Mouse (Mus musculus) intestine, postnatal 0 days (tissue): ENCODE results near the gene Abca1. TPM values are rescaled to one million over a fixed set of nuclear protein-coding genes. Genes with fewer than 3 reads are reported as not detected.

Experiments
- ATAC-seq: fragments of 200-750 bp; cut with Nextera tagmentation; 2 replicates; pipeline ENCODE4 v1.8.0; 2017; ENCODE audit warnings: mild to moderate bottlenecking, moderate TSS enrichment, moderate library complexity
- H3K27ac ChIP-seq: fragments of 300-500 bp; sonication (generic); 2 replicates; pipeline ENCODE4 v1.5.1; 2014; ENCODE audit warnings: mild to moderate bottlenecking, low read depth, low read length, moderate library complexity
- H3K27me3 ChIP-seq: fragments of 300-500 bp; sonication (generic); replicated peaks from 2 replicates; pipeline ENCODE4 v1.6.1; 2014; ENCODE audit warnings: low read length, mixed read lengths; ENCODE audit not compliant: control insufficient read depth, insufficient read depth
- H3K36me3 ChIP-seq: fragments of 300-500 bp; sonication (generic); 2 replicates; pipeline ENCODE4 v1.6.1; 2014; ENCODE audit warnings: mild to moderate bottlenecking, moderate library complexity; ENCODE audit not compliant: control insufficient read depth, insufficient read depth
- H3K4me1 ChIP-seq: fragments of 300-500 bp; sonication (generic); replicated peaks from 2 replicates; pipeline ENCODE4 v1.6.1; 2014; ENCODE audit warnings: antibody characterized with exemption, low read length, mixed read lengths; ENCODE audit not compliant: control insufficient read depth, insufficient read depth
- H3K4me2 ChIP-seq: fragments of 300-500 bp; sonication (generic); replicated peaks from 2 replicates; pipeline ENCODE4 v1.6.1; 2014; ENCODE audit warnings: low read depth, mild to moderate bottlenecking, moderate library complexity
- H3K4me3 ChIP-seq: fragments of 300-500 bp; sonication (generic); 2 replicates; pipeline ENCODE4 v1.5.1; 2014; ENCODE audit warnings: low read depth, low read length
- H3K9ac ChIP-seq: fragments of 300-500 bp; sonication (generic); 2 replicates; pipeline ENCODE4 v1.6.1; 2014; ENCODE audit warnings: mild to moderate bottlenecking, low read depth, low read length
- H3K9me3 ChIP-seq: fragments of 300-500 bp; sonication (generic); 2 replicates; pipeline ENCODE4 v1.6.1; 2016; ENCODE audit warnings: mixed run types; ENCODE audit not compliant: control insufficient read depth
- CTCF ChIP-seq: sonication (generic); IDR thresholded peaks from 2 replicates; pipeline ENCODE4 v1.5.1; 2016; ENCODE audit warnings: low read depth, mild to moderate bottlenecking, control low read depth, antibody characterized with exemption, moderate library complexity
- WGBS: fragments of 180-500 bp; shearing (Covaris S2); extraction: QIAGEN DNeasy Blood & Tissue Kit; methylation state at CpG from one replicate; pipeline ENCODE4 v1.1.7; 2014; 5-methylcytosine and 5-hydroxymethylcytosine counted together
- polyA plus RNA-seq: library from polyadenylated mRNA; unstranded; fragments of >200 nt; fragmentation: Nextera tagmentation; extraction: Ambion mirVana; gene quantifications from 2 replicates; pipeline ENCODE4 v1.2.1, GENCODE M21; 2015

The Abca1 gene
- polyA plus RNA-seq, 1 experiment from 2014 or later: 1.4 TPM

DNA sequence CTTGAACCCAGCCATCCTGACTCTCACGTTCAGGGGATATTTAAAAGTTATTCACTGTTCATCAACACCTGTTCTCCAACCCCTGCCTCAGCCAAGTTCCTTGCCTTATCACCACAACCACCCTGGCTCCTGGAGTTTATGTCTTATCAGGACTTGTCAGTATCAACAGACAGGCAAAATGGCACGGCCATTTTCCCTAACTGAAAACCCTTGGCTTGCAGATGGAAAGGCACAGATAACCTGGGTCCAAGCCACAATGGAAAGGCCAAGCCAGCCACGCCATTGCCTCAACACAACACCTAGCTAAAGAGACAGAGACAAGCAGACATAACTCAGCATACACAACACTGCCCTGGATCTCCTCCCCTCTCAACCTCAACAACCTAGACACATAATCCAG, 38.6 kb downstream of the Abca1 start:
- Histone ChIP-seq H3K4me3 (no peak overlapping the region), H3K4me1 (no peaks in the 10 kb centered on the region; the same call in 1 of the 2 replicates), H3K4me2 (no peak overlapping the region), H3K9me3 (no peaks in the 10 kb centered on the region), H3K27ac (no peak overlapping the region), H3K36me3 (no peaks in the 10 kb centered on the region; the same call in 1 of the 2 replicates), H3K9ac (no peak overlapping the region), H3K27me3 (no peaks in the 10 kb centered on the region)
- ATAC-seq: no peak
- 70% methylated on average over 3 of the region's 3 CpGs for WGBS
- no peak for TF ChIP-seq CTCF

DNA sequence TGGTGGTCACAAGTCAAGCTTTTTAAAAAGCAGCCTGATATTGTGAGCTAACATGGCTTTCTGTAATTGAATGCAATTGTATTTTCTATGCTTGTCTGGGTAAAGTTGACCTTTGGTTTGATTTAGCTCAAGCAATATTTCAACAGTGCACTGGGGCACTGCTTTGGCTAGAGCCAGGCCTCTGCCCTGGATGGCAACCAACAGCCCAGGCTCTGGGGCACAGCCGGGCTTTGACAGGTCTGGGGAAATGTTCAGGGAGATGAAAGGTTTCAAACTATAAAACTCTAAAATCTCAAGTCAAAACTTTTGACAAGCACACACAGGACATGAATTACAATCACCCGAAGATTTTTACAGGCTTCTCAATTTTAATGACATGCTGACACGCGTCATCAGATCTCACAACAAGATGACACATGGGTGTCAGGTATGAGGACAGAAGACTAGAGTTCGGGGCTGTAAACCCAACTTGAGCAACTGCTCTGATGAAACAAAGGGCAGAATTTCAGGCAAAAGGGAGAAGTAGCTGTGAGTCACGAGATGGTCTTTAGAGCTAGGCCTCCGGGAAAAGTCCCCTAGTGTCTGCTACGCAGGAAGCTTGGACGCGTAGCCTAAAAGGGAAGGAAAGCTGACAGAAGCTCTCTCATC, 39.5 kb downstream of the Abca1 start:
- TF ChIP-seq CTCF: no peak
- no peak overlapping the region for H3K9ac ChIP-seq
- no peaks in the 10 kb centered on the region; the same call in 1 of the 2 replicates for H3K36me3 ChIP-seq
- H3K4me2 ChIP-seq: no peak overlapping the region
- no peak overlapping the region for H3K27ac ChIP-seq
- WGBS: 85% methylated on average over 10 of the region's 10 CpGs
- no peaks in the 10 kb centered on the region; the same call in 1 of the 2 replicates for H3K4me1 ChIP-seq
- no peak for ATAC-seq
- no peaks in the 10 kb centered on the region for H3K9me3 ChIP-seq
- no peak overlapping the region for H3K4me3 ChIP-seq
- H3K27me3 ChIP-seq: no peaks in the 10 kb centered on the region

DNA sequence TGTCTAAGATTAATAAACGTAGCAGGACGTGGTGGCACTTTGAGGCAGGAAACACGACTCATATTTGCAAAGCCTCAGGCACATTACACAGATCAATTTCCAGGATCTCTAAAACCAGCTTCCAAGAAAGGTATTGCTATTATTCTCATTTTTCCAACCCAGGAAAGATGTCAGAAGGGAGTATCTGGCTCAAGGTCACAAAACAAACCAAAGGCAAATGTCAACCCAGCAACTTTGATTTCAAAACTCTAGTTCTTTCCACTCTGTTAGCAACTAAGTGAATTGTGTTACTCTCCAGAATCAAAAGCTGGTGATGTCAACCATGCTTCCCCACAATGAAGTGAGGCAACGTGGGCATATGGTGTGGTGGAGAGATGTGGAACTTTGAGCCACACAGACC, 41.1 kb downstream of the Abca1 start:
- no peak for TF ChIP-seq CTCF
- Histone ChIP-seq H3K9me3 (no peaks in the 10 kb centered on the region), H3K27ac (no peak overlapping the region), H3K4me3 (no peak overlapping the region), H3K9ac (no peak overlapping the region), H3K36me3 (no peaks in the 10 kb centered on the region; the same call in 1 of the 2 replicates), H3K4me1 (no peaks in the 10 kb centered on the region; the same call in 1 of the 2 replicates), H3K4me2 (no peak overlapping the region), H3K27me3 (no peaks in the 10 kb centered on the region)
- 63% methylated on average over 4 of the region's 4 CpGs for WGBS
- ATAC-seq: no peak

DNA sequence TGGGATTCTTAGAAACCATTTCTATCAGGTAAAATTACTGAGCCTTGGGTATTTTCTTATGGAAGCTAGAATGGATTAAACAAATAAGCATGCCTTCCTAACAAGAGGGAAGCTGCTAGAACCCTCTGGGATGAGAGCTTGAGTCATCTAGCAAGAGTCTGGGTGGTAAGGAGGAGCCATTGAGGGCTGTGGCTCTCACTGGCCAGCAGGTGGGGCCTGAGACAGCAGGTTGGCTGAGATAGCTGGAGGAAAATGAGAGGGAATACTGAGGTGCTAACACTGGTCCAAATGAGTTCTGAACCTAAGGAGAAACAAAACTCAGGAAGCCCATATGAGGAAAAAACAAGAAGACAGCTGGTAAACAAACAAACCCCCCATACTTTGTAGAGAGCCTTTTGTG, 42.1 kb downstream of the Abca1 start:
- Histone ChIP-seq H3K9me3 (no peaks in the 10 kb centered on the region), H3K4me1 (no peaks in the 10 kb centered on the region; the same call in 1 of the 2 replicates), H3K27ac (no peak overlapping the region), H3K4me2 (no peak overlapping the region), H3K9ac (no peak overlapping the region), H3K4me3 (no peak overlapping the region), H3K27me3 (no peaks in the 10 kb centered on the region), H3K36me3 (peaks cover 5% of the 10 kb centered on the region)
- no peak for ATAC-seq
- peak; percentile 76 for TF ChIP-seq CTCF

DNA sequence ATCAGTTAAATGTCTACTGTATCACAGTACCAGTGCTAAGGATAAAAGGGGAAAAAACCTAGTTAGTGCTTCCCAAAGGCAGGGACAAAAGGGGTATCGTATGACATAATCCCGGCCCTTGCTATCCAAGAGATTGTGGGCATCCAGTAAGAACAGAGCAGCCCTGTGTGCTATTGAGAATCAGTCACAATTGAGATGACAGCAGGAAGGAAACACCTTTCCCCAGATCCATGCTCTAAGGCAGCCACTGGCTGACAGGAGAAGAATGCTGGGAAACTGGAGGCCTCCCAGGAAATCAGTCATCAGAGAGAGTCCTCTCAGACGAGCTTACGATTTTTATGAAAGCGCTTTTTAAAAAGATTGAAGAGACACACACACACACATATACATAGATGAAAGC, 42.6 kb downstream of the Abca1 start:
- TF ChIP-seq CTCF: no peak
- no peaks in the 10 kb centered on the region for H3K27me3 ChIP-seq
- H3K4me2 ChIP-seq: no peak overlapping the region
- no peak for ATAC-seq
- H3K36me3 ChIP-seq: peaks cover 5% of the 10 kb centered on the region; the same call in 1 of the 2 replicates
- H3K9ac ChIP-seq: no peak overlapping the region
- H3K4me3 ChIP-seq: no peak overlapping the region
- 70% methylated on average over 5 of the region's 5 CpGs for WGBS
- H3K4me1 ChIP-seq: no peaks in the 10 kb centered on the region; the same call in 1 of the 2 replicates
- H3K27ac ChIP-seq: no peak overlapping the region
- no peaks in the 10 kb centered on the region for H3K9me3 ChIP-seq

DNA sequence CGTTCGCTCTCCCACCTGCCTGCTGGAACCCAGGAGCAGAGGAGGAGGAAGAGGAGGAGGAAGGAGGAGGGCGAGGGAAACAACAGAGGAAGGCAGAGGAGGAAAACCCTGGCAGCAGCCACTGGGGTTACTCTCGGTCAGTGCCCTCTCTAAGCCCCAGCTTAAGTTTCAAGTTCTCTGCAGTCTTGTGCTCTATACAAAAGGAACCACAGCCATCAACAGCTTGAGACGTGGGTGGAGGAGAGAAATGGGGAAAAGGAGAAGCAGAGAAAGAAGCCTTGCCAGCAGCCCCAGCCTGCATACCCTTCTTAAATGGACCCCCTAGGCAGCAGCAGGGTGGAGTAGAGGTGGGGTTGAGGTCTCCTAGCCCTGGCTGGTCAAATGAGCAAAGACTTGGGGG, 43.8 kb downstream of the Abca1 start:
- peaks cover 5% of the 10 kb centered on the region; the same call in 1 of the 2 replicates for H3K36me3 ChIP-seq
- H3K27me3 ChIP-seq: no peaks in the 10 kb centered on the region
- ATAC-seq: no peak
- H3K9me3 ChIP-seq: no peaks in the 10 kb centered on the region
- no peak for TF ChIP-seq CTCF
- no peak overlapping the region for H3K27ac ChIP-seq
- no peak overlapping the region for H3K9ac ChIP-seq
- H3K4me1 ChIP-seq: no peaks in the 10 kb centered on the region; the same call in 1 of the 2 replicates
- H3K4me3 ChIP-seq: no peak overlapping the region
- H3K4me2 ChIP-seq: no peak overlapping the region
- 44% methylated on average over 3 of the region's 5 CpGs for WGBS

DNA sequence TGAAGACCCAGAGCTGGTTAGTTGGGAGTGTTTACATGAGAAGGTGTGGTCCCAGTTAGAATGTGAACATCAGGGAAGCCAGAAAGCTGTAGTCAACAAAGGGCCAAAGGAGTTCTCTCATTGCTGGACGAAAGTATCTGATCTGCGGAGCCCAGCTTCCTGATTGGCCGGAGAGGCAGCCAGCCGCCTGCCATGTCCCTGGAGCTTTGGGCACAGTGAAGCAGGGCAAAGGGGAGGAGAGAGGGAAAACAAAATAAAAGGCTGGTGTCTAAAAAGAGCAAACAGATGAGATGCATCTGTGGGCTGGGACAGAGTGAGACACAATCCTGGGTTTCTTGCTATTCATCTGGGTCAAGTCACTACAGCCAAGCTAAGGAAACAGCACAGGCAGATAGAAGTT, 44.3 kb downstream of the Abca1 start:
- Histone ChIP-seq H3K4me3 (no peak overlapping the region), H3K4me1 (no peaks in the 10 kb centered on the region)
- TF ChIP-seq CTCF: no peak

More for the DNA sequence above, 44.3 kb downstream of the Abca1 start:
- no peaks in the 10 kb centered on the region for H3K9me3 ChIP-seq
- no peak overlapping the region for H3K9ac ChIP-seq
- no peaks in the 10 kb centered on the region for H3K27me3 ChIP-seq
- ATAC-seq: no peak; the same call in 1 of the 2 replicates
- no peak overlapping the region for H3K27ac ChIP-seq
- WGBS: 63% methylated on average over 4 of the region's 4 CpGs
- peaks cover 5% of the 10 kb centered on the region; the same call in 1 of the 2 replicates for H3K36me3 ChIP-seq
- H3K4me2 ChIP-seq: no peak overlapping the region
